Mouse (Mus musculus) MEL (cell line): ENCODE data around the gene Trp53rkb.

Experiments used
- CTCF ChIP-seq, 3 experiments: IDR thresholded peaks in 2 of 3; conservative IDR thresholded peaks in 1 of 3; 2 replicates each; pipeline ENCODE4 v1.5.1; 2011 to 2012; ENCODE audit warnings: low read length in 3 of 3, low read depth in 2 of 3, mild to moderate bottlenecking in 2 of 3, improper control_type of control experiment in 1 of 3, inconsistent platforms in 1 of 3, mixed read lengths in 1 of 3, moderate library complexity in 1 of 3; ENCODE audit not compliant: control insufficient read depth in 1 of 3, insufficient read depth in 1 of 3, poor library complexity in 1 of 3, severe bottlenecking in 1 of 3
- ELF1 ChIP-seq: IDR thresholded peaks from 2 replicates; pipeline ENCODE4 v1.6.1; 2014; ENCODE audit warnings: low read depth, mild to moderate bottlenecking, inconsistent platforms, low read length, improper control_type of control experiment, moderate library complexity
- MAX ChIP-seq: IDR thresholded peaks from 2 replicates; pipeline ENCODE4 v1.6.1; 2011; ENCODE audit warnings: low read length, improper control_type of control experiment
- MYB ChIP-seq: IDR thresholded peaks from 2 replicates; pipeline ENCODE4 v1.6.1; 2011; ENCODE audit warnings: mild to moderate bottlenecking, low read depth, low read length, improper control_type of control experiment
- MYC ChIP-seq: IDR thresholded peaks from 2 replicates; pipeline ENCODE4 v1.6.1; 2011; ENCODE audit warnings: low read depth, mild to moderate bottlenecking, low read length, improper control_type of control experiment, moderate library complexity
- POLR2A ChIP-seq, 2 experiments: IDR thresholded peaks; 2 replicates each; pipeline ENCODE4 v1.6.1; 2011 to 2012; ENCODE audit warnings: low read length in 2 of 2, mild to moderate bottlenecking in 2 of 2, control low read depth in 1 of 2, improper control_type of control experiment in 1 of 2, low read depth in 1 of 2, moderate library complexity in 1 of 2; ENCODE audit not compliant: control insufficient read depth in 1 of 2, insufficient read depth in 1 of 2, poor library complexity in 1 of 2
- POLR2AphosphoS5 ChIP-seq: IDR thresholded peaks from 2 replicates; pipeline ENCODE4 v1.6.1; 2012; ENCODE audit warnings: low read depth, borderline replicate concordance, mild to moderate bottlenecking, inconsistent platforms, low read length, moderate library complexity, mixed read lengths
- RAD21 ChIP-seq: IDR thresholded peaks from 2 replicates; pipeline ENCODE4 v1.6.1; 2011; ENCODE audit warnings: mild to moderate bottlenecking, low read depth, low read length, improper control_type of control experiment
- TBP ChIP-seq: IDR thresholded peaks from 2 replicates; pipeline ENCODE4 v1.8.0; 2011; ENCODE audit warnings: low read depth, low read length, improper control_type of control experiment
- USF1 ChIP-seq: IDR thresholded peaks from 2 replicates; pipeline ENCODE4 v1.6.1; 2014; ENCODE audit warnings: low read depth, mild to moderate bottlenecking, inconsistent platforms, low read length, improper control_type of control experiment, moderate library complexity
- USF2 ChIP-seq, 2 experiments: IDR thresholded peaks; 2 replicates each; pipeline ENCODE4 v1.6.1; 2011 to 2012; ENCODE audit warnings: improper control_type of control experiment in 2 of 2, low read length in 2 of 2, borderline replicate concordance in 1 of 2, inconsistent platforms in 1 of 2, low read depth in 1 of 2, mild to moderate bottlenecking in 1 of 2; ENCODE audit not compliant: insufficient read depth in 1 of 2
- ZKSCAN1 ChIP-seq: IDR thresholded peaks from 2 replicates; pipeline ENCODE4 v1.6.1; 2012; ENCODE audit warnings: low read depth, mild to moderate bottlenecking, inconsistent platforms, low read length, improper control_type of control experiment, moderate library complexity

DNA sequence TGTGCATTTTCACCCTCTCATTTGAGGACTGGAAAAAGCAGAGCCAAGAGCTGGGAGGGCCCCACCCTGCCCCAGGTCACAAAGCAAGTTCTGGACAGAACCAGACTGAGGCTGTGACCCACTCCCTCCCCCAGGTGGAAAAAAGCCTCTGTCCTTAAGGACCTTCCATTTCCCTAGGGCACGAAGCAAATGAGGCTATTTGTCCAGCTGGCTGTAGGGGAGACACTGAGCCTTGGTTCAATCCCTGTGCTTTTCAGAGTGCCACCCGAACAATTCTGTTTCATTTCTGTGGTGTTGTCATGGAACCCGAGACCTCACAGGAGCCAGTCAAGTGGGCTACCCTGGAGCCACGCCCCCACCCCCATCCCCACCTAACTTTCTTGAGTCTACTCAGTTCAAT, 48.8 kb upstream of the Trp53rkb start:
- TF ChIP-seq MYC (no peak), CTCF (IDR thresholded peaks at IDR 0.05 in 2 of 3, conservative IDR thresholded peaks at IDR 0.05 in 1 of 3; ENCODE audit: control insufficient read depth in 1 of 3, insufficient read depth in 1 of 3, low read depth in 2 of 3, low read length in 3 of 3, poor library complexity in 1 of 3, severe bottlenecking in 1 of 3) (no peak), USF1 (no peak), MYB (no peak), RAD21 (no peak), TBP (no peak), POLR2A (IDR thresholded peaks at IDR 0.05; ENCODE audit: control insufficient read depth in 1 of 2, insufficient read depth in 1 of 2, low read depth in 1 of 2, low read length in 2 of 2, poor library complexity in 1 of 2) (no peak), USF2 (IDR thresholded peaks at IDR 0.05; ENCODE audit: borderline replicate concordance in 1 of 2, insufficient read depth in 1 of 2, low read depth in 1 of 2, low read length in 2 of 2) (no peak), ELF1 (no peak), MAX (no peak), ZKSCAN1 (no peak), POLR2AphosphoS5 (no peak)
